ENCODE assay signal across 8 mouse cellular contexts in genomic region chr11:32221951-32222409, GRCm38 (mm10). TPM values are rescaled to one million over a fixed set of nuclear protein-coding genes. Genes with fewer than 3 reads are reported as not detected.
DNase-seq lines count a peak whose midpoint lies in the region; ATAC-seq and TF ChIP-seq lines count a peak whose summit lies in the region.

Rhbdf1 (minus strand) TSS chr11:32222300.

- TF ChIP-seq EP300 in liver, postnatal 0 days (IDR thresholded peaks at IDR 0.05; ENCODE audit: low read depth), result no peak

- TF ChIP-seq CTCF in liver, postnatal 0 days (IDR thresholded peaks at IDR 0.05; ENCODE audit: low read depth), result no peak

- H3K4me2 ChIP-seq in embryonic facial prominence, embryonic 11.5 days (ENCODE audit: low read depth, low read length), result peak within 1 kb of the TSS; percentile 96
- H3K4me2 ChIP-seq in heart, embryonic 12.5 days, result peak within 1 kb of the TSS; percentile 77
- peak within 1 kb of the TSS; percentile 92 for H3K4me2 ChIP-seq in kidney, embryonic 15.5 days
- H3K4me2 ChIP-seq in liver, postnatal 0 days (ENCODE audit: low read depth, low read length), result peak within 1 kb of the TSS; percentile 77

- under 1% methylated on average over 60 of the region's 72 CpGs for WGBS in embryonic facial prominence, embryonic 11.5 days
- under 1% methylated on average over 61 of the region's 72 CpGs for WGBS in heart, embryonic 12.5 days
- under 1% methylated on average over 71 of the region's 72 CpGs for WGBS in kidney, embryonic 15.5 days
- under 1% methylated on average over 55 of the region's 72 CpGs for WGBS in liver, postnatal 0 days (ENCODE audit: insufficient replicate concordance)

- peak; percentile 44 for ATAC-seq in embryonic facial prominence, embryonic 11.5 days (replicated peaks; ENCODE audit: insufficient number of reproducible peaks, low FRiP score, low TSS enrichment, low read depth)
- ATAC-seq in heart, embryonic 12.5 days (ENCODE audit: insufficient number of reproducible peaks, low FRiP score), result peak; percentile 69
- ATAC-seq in kidney, embryonic 15.5 days (replicated peaks; ENCODE audit: low FRiP score), result peak; percentile 57
- ATAC-seq in liver, postnatal 0 days, result peak; percentile 51

- DNase-seq in urinary bladder, adult 18-20 months (ENCODE audit: low spot score in 2 of 2), result peak; percentile 56 to 63
- DNase-seq in urinary bladder, postnatal 10 days (ENCODE audit: low spot score), result no peak
- DNase-seq in embryonic facial prominence, embryonic 11.5 days (ENCODE audit: low spot score), result peak; percentile 77
- peak; percentile 62 for DNase-seq in liver, postnatal 0 days
- peak; percentile 63 for DNase-seq in retina, embryonic 14.5 days (ENCODE audit: low spot score)
- DNase-seq in right cerebral cortex, postnatal 36 days (ENCODE audit: low spot score in 2 of 2), result no peak

- H3K36me3 ChIP-seq in embryonic facial prominence, embryonic 11.5 days (replicated peaks; ENCODE audit: control insufficient read depth, insufficient read depth, low read depth, low read length), result no peaks in the 10 kb centered on the region
- H3K36me3 ChIP-seq in heart, embryonic 12.5 days, result peaks cover 6% of the 10 kb centered on the region; the same call in 1 of the 2 replicates
- H3K36me3 ChIP-seq in kidney, embryonic 15.5 days, result no peaks in the 10 kb centered on the region; the same call in none of the 2 replicates
- H3K36me3 ChIP-seq in liver, postnatal 0 days (replicated peaks; ENCODE audit: insufficient read depth, low read length), result no peaks in the 10 kb centered on the region

- H3K27ac ChIP-seq in embryonic facial prominence, embryonic 11.5 days (replicated peaks; ENCODE audit: low read depth, low read length), result peak within 1 kb of the TSS; percentile 80
- peak within 1 kb of the TSS; percentile 91 for H3K27ac ChIP-seq in heart, embryonic 12.5 days (ENCODE audit: poor library complexity, severe bottlenecking)
- H3K27ac ChIP-seq in kidney, embryonic 15.5 days, result peak within 1 kb of the TSS; percentile 98
- peak within 1 kb of the TSS; percentile 69 for H3K27ac ChIP-seq in liver, postnatal 0 days (ENCODE audit: low read depth)

- peak within 1 kb of the TSS; percentile 86 for H3K4me3 ChIP-seq in embryonic facial prominence, embryonic 11.5 days (ENCODE audit: low read depth, low read length)
- H3K4me3 ChIP-seq in heart, embryonic 12.5 days, result peak within 1 kb of the TSS; percentile 80
- peak within 1 kb of the TSS; percentile 91 for H3K4me3 ChIP-seq in kidney, embryonic 15.5 days (replicated peaks)
- H3K4me3 ChIP-seq in liver, postnatal 0 days (ENCODE audit: low read depth, low read length), result peak within 1 kb of the TSS; percentile 59

- H3K9me3 ChIP-seq in embryonic facial prominence, embryonic 11.5 days (replicated peaks; ENCODE audit: control insufficient read depth, low read length), result no peaks in the 10 kb centered on the region
- H3K9me3 ChIP-seq in heart, embryonic 12.5 days (replicated peaks), result no peaks in the 10 kb centered on the region
- no peaks in the 10 kb centered on the region for H3K9me3 ChIP-seq in kidney, embryonic 15.5 days (replicated peaks)
- H3K9me3 ChIP-seq in liver, postnatal 0 days (ENCODE audit: low read length), result no peaks in the 10 kb centered on the region

- H3K4me1 ChIP-seq in embryonic facial prominence, embryonic 11.5 days (ENCODE audit: control insufficient read depth, insufficient read depth, low read length), result peaks cover 9% of the 10 kb centered on the region; the same call in 1 of the 2 replicates
- H3K4me1 ChIP-seq in heart, embryonic 12.5 days (replicated peaks), result peaks cover 78% of the 10 kb centered on the region
- peaks cover 79% of the 10 kb centered on the region for H3K4me1 ChIP-seq in kidney, embryonic 15.5 days
- H3K4me1 ChIP-seq in liver, postnatal 0 days (ENCODE audit: insufficient read depth), result peaks cover 32% of the 10 kb centered on the region

- H3K9ac ChIP-seq in embryonic facial prominence, embryonic 11.5 days (replicated peaks; ENCODE audit: low read length), result peak within 1 kb of the TSS; percentile 89
- peak within 1 kb of the TSS; percentile 92 for H3K9ac ChIP-seq in heart, embryonic 12.5 days
- H3K9ac ChIP-seq in kidney, embryonic 15.5 days, result peak within 1 kb of the TSS; percentile 93
- H3K9ac ChIP-seq in liver, postnatal 0 days (replicated peaks), result peak within 1 kb of the TSS; percentile 70

- H3K27me3 ChIP-seq in embryonic facial prominence, embryonic 11.5 days (ENCODE audit: control insufficient read depth, insufficient read depth, low read length), result no peaks in the 10 kb centered on the region
- no peaks in the 10 kb centered on the region for H3K27me3 ChIP-seq in heart, embryonic 12.5 days (replicated peaks)
- no peaks in the 10 kb centered on the region for H3K27me3 ChIP-seq in kidney, embryonic 15.5 days
- H3K27me3 ChIP-seq in liver, postnatal 0 days (ENCODE audit: insufficient read depth, low read length), result peaks cover 57% of the 10 kb centered on the region

RNA-seq across cellular contexts. Expression of gene Rhbdf1, which starts in this region (rescaled TPM):
- polyA plus RNA-seq in embryonic facial prominence, embryonic 11.5 days (2014; fragmentation: Nextera tagmentation; extraction: Ambion mirVana), result 21.6 and 24.0 TPM in 2 replicates
- 42.5 and 47.7 TPM in 2 replicates for polyA plus RNA-seq in heart, embryonic 12.5 days (2016; fragmentation: Nextera tagmentation; extraction: Ambion mirVana)
- polyA plus RNA-seq in kidney, embryonic 15.5 days (2015; fragmentation: Nextera tagmentation; extraction: Ambion mirVana), result 48.7 and 55.4 TPM in 2 replicates
- 4.8 and 6.4 TPM in 2 replicates for polyA plus RNA-seq in liver, postnatal 0 days (2015; fragmentation: Nextera tagmentation; extraction: Ambion mirVana)

Comparison
In these comparisons a context has a peak if more than half of its experiments do, and no peak if none do; other contexts are left out.
1. DNase-seq: peak in urinary bladder, adult 18-20 months (2 of 2), embryonic facial prominence, embryonic 11.5 days (single experiment), liver, postnatal 0 days (single experiment) and retina, embryonic 14.5 days (single experiment); none in urinary bladder, postnatal 10 days (single experiment) and right cerebral cortex, postnatal 36 days (0 of 2).
2. Peak in every context shown above with its lines, with median percentiles within 50 percentile points of each other: ATAC-seq, H3K27ac ChIP-seq, H3K4me2 ChIP-seq, H3K4me3 ChIP-seq and H3K9ac ChIP-seq.